Mouse (Mus musculus): ENCODE measurements around the gene Atp10a.

DNA sequence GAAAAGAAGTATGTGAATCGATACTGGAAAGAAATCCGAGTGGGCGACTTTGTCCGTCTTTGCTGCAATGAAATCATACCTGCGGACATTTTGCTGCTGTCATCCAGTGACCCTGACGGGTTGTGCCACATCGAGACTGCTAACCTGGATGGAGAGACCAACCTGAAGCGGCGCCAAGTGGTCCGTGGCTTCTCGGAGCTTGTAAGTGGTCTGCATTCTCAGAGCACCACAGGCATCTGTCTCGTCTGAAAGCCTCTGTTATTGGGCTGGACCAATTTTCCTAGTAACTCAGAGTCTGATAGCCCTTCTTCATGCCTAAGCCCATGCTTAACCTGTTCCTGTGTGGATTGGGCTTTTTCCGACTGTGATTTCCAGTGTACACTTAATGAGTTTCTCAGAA is 84.2 kb downstream of the Atp10a start:
- TF ChIP-seq CTCF (IDR thresholded peaks at IDR 0.05; ENCODE audit: borderline replicate concordance, extremely low read depth, insufficient read depth, insufficient read length) (no peak), POLR2A (IDR thresholded peaks at IDR 0.05; ENCODE audit: borderline replicate concordance, extremely low read depth, insufficient read depth, insufficient read length, poor library complexity, severe bottlenecking) (no peak)

Data from brain, embryonic 14.5 days (tissue).